Mouse (Mus musculus): ENCODE data around the gene Ugt1a1. TPM values are rescaled to one million over a fixed set of nuclear protein-coding genes. Genes with fewer than 3 reads are reported as not detected.

Ugt1a1 gene
- polyA plus RNA-seq, 1 experiment from 2014 or later, result not detected

GRCm38 (mm10) chr1:88262255-88262654 is 50.5 kb downstream of the Ugt1a1 start:
- ATAC-seq (ENCODE audit: low FRiP score, low TSS enrichment) (no peak), DNase-seq (peak; percentile 65)
- Histone ChIP-seq H3K27me3 (ENCODE audit: control insufficient read depth, insufficient read depth, low read length) (no peaks in the 10 kb centered on the region), H3K9me3 (ENCODE audit: control insufficient read depth, low read length) (peaks cover 6% of the 10 kb centered on the region), H3K27ac (replicated peaks; ENCODE audit: low read depth, low read length) (no peak overlapping the region), H3K36me3 (ENCODE audit: control insufficient read depth, insufficient read depth, low read length) (peaks cover 79% of the 10 kb centered on the region), H3K4me3 (replicated peaks; ENCODE audit: low read depth, low read length) (no peak overlapping the region), H3K4me2 (ENCODE audit: low read length) (no peak overlapping the region), H3K4me1 (ENCODE audit: control insufficient read depth, insufficient read depth, low read length) (no peaks in the 10 kb centered on the region), H3K9ac (replicated peaks; ENCODE audit: low read length) (no peak overlapping the region)
- WGBS, result 88% methylated on average over 4 of the region's 4 CpGs

GRCm38 (mm10) chr1:88262961-88263360 is 51.2 kb downstream of the Ugt1a1 start:
- H3K4me1 ChIP-seq (ENCODE audit: control insufficient read depth, insufficient read depth, low read length), result no peaks in the 10 kb centered on the region
- H3K9me3 ChIP-seq (ENCODE audit: control insufficient read depth, low read length), result no peaks in the 10 kb centered on the region
- ATAC-seq (ENCODE audit: low FRiP score, low TSS enrichment) (no peak), DNase-seq (no peak)
- H3K27ac ChIP-seq (replicated peaks; ENCODE audit: low read depth, low read length), result no peak overlapping the region
- 78% methylated on average over 6 of the region's 6 CpGs for whole genome bisulfite sequencing
- no peak overlapping the region for H3K4me3 ChIP-seq (replicated peaks; ENCODE audit: low read depth, low read length)
- no peaks in the 10 kb centered on the region for H3K27me3 ChIP-seq (ENCODE audit: control insufficient read depth, insufficient read depth, low read length)
- H3K9ac ChIP-seq (replicated peaks; ENCODE audit: low read length), result no peak overlapping the region
- H3K36me3 ChIP-seq (ENCODE audit: control insufficient read depth, insufficient read depth, low read length), result peaks cover 86% of the 10 kb centered on the region
- H3K4me2 ChIP-seq (ENCODE audit: low read length), result no peak overlapping the region

GRCm38 (mm10) chr1:88263778-88264177 is 52.0 kb downstream of the Ugt1a1 start:
- H3K9me3 ChIP-seq (ENCODE audit: control insufficient read depth, low read length), result no peaks in the 10 kb centered on the region
- no peaks in the 10 kb centered on the region for H3K27me3 ChIP-seq (ENCODE audit: control insufficient read depth, insufficient read depth, low read length)
- no peak overlapping the region for H3K27ac ChIP-seq (replicated peaks; ENCODE audit: low read depth, low read length)
- peaks cover 94% of the 10 kb centered on the region for H3K36me3 ChIP-seq (ENCODE audit: control insufficient read depth, insufficient read depth, low read length)
- no peaks in the 10 kb centered on the region for H3K4me1 ChIP-seq (ENCODE audit: control insufficient read depth, insufficient read depth, low read length)
- WGBS, result 92% methylated on average over 5 of the region's 5 CpGs
- no peak overlapping the region for H3K4me2 ChIP-seq (ENCODE audit: low read length)
- ATAC-seq (ENCODE audit: low FRiP score, low TSS enrichment) (no peak), DNase-seq (no peak)
- no peak overlapping the region for H3K4me3 ChIP-seq (replicated peaks; ENCODE audit: low read depth, low read length)
- no peak overlapping the region for H3K9ac ChIP-seq (replicated peaks; ENCODE audit: low read length)

- Histone ChIP-seq H3K36me3 (ENCODE audit: control insufficient read depth, insufficient read depth, low read length) (peaks cover 100% of the 10 kb centered on the region), H3K4me2 (ENCODE audit: low read length) (no peak overlapping the region), H3K27me3 (ENCODE audit: control insufficient read depth, insufficient read depth, low read length) (no peaks in the 10 kb centered on the region), H3K4me3 (replicated peaks; ENCODE audit: low read depth, low read length) (no peak overlapping the region), H3K4me1 (ENCODE audit: control insufficient read depth, insufficient read depth, low read length) (no peaks in the 10 kb centered on the region), H3K27ac (replicated peaks; ENCODE audit: low read depth, low read length) (no peak overlapping the region), H3K9ac (replicated peaks; ENCODE audit: low read length) (no peak overlapping the region), H3K9me3 (ENCODE audit: control insufficient read depth, low read length) (no peaks in the 10 kb centered on the region)
- 93% methylated on average over 7 of the region's 7 CpGs for WGBS
- no peak for ATAC-seq (ENCODE audit: low FRiP score, low TSS enrichment)
- DNase-seq, result no peak
These were observed 52.6 kb downstream of the Ugt1a1 start for GRCm38 (mm10) chr1:88264237-88264868.

GRCm38 (mm10) chr1:88264869-88265240 is 53.1 kb downstream of the Ugt1a1 start:
- 76% methylated on average over 4 of the region's 4 CpGs for WGBS
- Histone ChIP-seq H3K9ac (replicated peaks; ENCODE audit: low read length) (no peak overlapping the region), H3K27ac (replicated peaks; ENCODE audit: low read depth, low read length) (no peak overlapping the region), H3K4me3 (replicated peaks; ENCODE audit: low read depth, low read length) (no peak overlapping the region), H3K9me3 (ENCODE audit: control insufficient read depth, low read length) (no peaks in the 10 kb centered on the region), H3K4me2 (ENCODE audit: low read length) (no peak overlapping the region), H3K27me3 (ENCODE audit: control insufficient read depth, insufficient read depth, low read length) (no peaks in the 10 kb centered on the region), H3K36me3 (ENCODE audit: control insufficient read depth, insufficient read depth, low read length) (peaks cover 100% of the 10 kb centered on the region), H3K4me1 (ENCODE audit: control insufficient read depth, insufficient read depth, low read length) (no peaks in the 10 kb centered on the region)
- ATAC-seq (ENCODE audit: low FRiP score, low TSS enrichment), result no peak
- no peak for DNase-seq

GRCm38 (mm10) chr1:88266123-88266522 is 54.4 kb downstream of the Ugt1a1 start:
- DNase-seq (no peak), ATAC-seq (ENCODE audit: low FRiP score, low TSS enrichment) (no peak)
- Histone ChIP-seq H3K4me2 (ENCODE audit: low read length) (no peak overlapping the region), H3K27me3 (ENCODE audit: control insufficient read depth, insufficient read depth, low read length) (no peaks in the 10 kb centered on the region), H3K27ac (replicated peaks; ENCODE audit: low read depth, low read length) (no peak overlapping the region), H3K9me3 (ENCODE audit: control insufficient read depth, low read length) (no peaks in the 10 kb centered on the region), H3K4me1 (ENCODE audit: control insufficient read depth, insufficient read depth, low read length) (no peaks in the 10 kb centered on the region), H3K9ac (replicated peaks; ENCODE audit: low read length) (no peak overlapping the region), H3K4me3 (replicated peaks; ENCODE audit: low read depth, low read length) (no peak overlapping the region), H3K36me3 (ENCODE audit: control insufficient read depth, insufficient read depth, low read length) (peaks cover 89% of the 10 kb centered on the region)
- 91% methylated on average over 13 of the region's 13 CpGs for WGBS

GRCm38 (mm10) chr1:88267489-88267888 is 55.7 kb downstream of the Ugt1a1 start:
- Histone ChIP-seq H3K27ac (replicated peaks; ENCODE audit: low read depth, low read length) (no peak overlapping the region), H3K9me3 (ENCODE audit: control insufficient read depth, low read length) (no peaks in the 10 kb centered on the region), H3K36me3 (ENCODE audit: control insufficient read depth, insufficient read depth, low read length) (peaks cover 86% of the 10 kb centered on the region), H3K4me2 (ENCODE audit: low read length) (no peak overlapping the region), H3K4me3 (replicated peaks; ENCODE audit: low read depth, low read length) (no peak overlapping the region), H3K27me3 (ENCODE audit: control insufficient read depth, insufficient read depth, low read length) (no peaks in the 10 kb centered on the region), H3K9ac (replicated peaks; ENCODE audit: low read length) (no peak overlapping the region), H3K4me1 (ENCODE audit: control insufficient read depth, insufficient read depth, low read length) (no peaks in the 10 kb centered on the region)
- no peak for ATAC-seq (ENCODE audit: low FRiP score, low TSS enrichment)
- 97% methylated on average over 6 of the region's 6 CpGs for WGBS
- no peak for DNase-seq

GRCm38 (mm10) chr1:88268070-88268469 is 56.3 kb downstream of the Ugt1a1 start:
- no peaks in the 10 kb centered on the region for H3K27me3 ChIP-seq (ENCODE audit: control insufficient read depth, insufficient read depth, low read length)
- H3K27ac ChIP-seq (replicated peaks; ENCODE audit: low read depth, low read length), result no peak overlapping the region
- no peak overlapping the region for H3K9ac ChIP-seq (replicated peaks; ENCODE audit: low read length)
- no peaks in the 10 kb centered on the region for H3K9me3 ChIP-seq (ENCODE audit: control insufficient read depth, low read length)
- no peak overlapping the region for H3K4me3 ChIP-seq (replicated peaks; ENCODE audit: low read depth, low read length)
- H3K4me1 ChIP-seq (ENCODE audit: control insufficient read depth, insufficient read depth, low read length), result no peaks in the 10 kb centered on the region
- ATAC-seq (ENCODE audit: low FRiP score, low TSS enrichment) (no peak), DNase-seq (no peak)
- H3K36me3 ChIP-seq (ENCODE audit: control insufficient read depth, insufficient read depth, low read length), result peaks cover 85% of the 10 kb centered on the region
- WGBS, result 88% methylated on average over 6 of the region's 6 CpGs
- no peak overlapping the region for H3K4me2 ChIP-seq (ENCODE audit: low read length)

Data from midbrain, embryonic 14.5 days (tissue).